Mouse (Mus musculus) liver, postnatal 0 days (tissue): Measurements from ENCODE around the gene Olfr65.

Source experiments
- CTCF ChIP-seq: sonication (generic); IDR thresholded peaks from 2 replicates; pipeline ENCODE4 v1.5.1; 2016; ENCODE audit warnings: antibody characterized with exemption, low read depth
- EP300 ChIP-seq: IDR thresholded peaks from 2 replicates; pipeline ENCODE4 v1.6.1; 2016; ENCODE audit warnings: antibody characterized with exemption, low read depth, mild to moderate bottlenecking

GRCm38 (mm10) chr7:103942730-103943129, 39.4 kb downstream of the Olfr65 start:
- peak; percentile 93 for TF ChIP-seq CTCF
- TF ChIP-seq EP300: peak; percentile 45
